ENCODE assay signal across 13 mouse cellular contexts in the genomic region with DNA sequence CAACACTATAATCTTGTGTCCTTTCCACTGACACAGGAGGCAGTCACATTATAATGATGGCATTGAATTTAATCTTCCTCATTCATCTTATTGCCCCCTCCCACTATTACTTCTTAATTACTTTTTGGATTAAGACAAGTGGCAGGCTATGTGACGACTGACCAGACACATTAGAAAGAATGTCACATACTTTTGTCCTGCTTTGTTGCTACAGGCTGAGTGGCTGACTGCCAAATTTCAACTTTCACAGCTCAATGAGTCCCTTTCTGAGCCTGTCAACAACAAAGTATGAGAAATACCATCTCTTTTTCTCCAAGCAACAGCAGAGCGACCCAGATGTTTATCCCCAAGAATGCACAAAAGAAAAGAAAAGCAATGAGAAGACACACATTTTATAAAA.
A peak's percentile ranks its signal among the peaks of the same experiment; 100 is the strongest.
DNase-seq lines count a peak whose midpoint lies in the region; ATAC-seq and TF ChIP-seq lines count a peak whose summit lies in the region.
"Had no signal": no experiment of that assay in that cellular context is flagged by ENCODE, and none has a peak within 500 bp of the region (broad histone marks: within the 10 kb centered on the region; RNA-seq: fewer than 3 reads in every experiment).

No protein-coding gene starts in this region.

- no peak overlapping the region for H3K9ac ChIP-seq in forebrain, embryonic 13.5 days
- H3K9ac ChIP-seq in forebrain, postnatal 0 days = no peak overlapping the region
- H3K9ac ChIP-seq in lung, embryonic 14.5 days = no peak overlapping the region
- no peak overlapping the region for H3K9ac ChIP-seq in forebrain, embryonic 15.5 days (replicated peaks)
- H3K9ac ChIP-seq: liver, embryonic 13.5 days had no signal

- no peaks in the 10 kb centered on the region for H3K9me3 ChIP-seq in forebrain, embryonic 13.5 days (replicated peaks)
- no peaks in the 10 kb centered on the region for H3K9me3 ChIP-seq in forebrain, postnatal 0 days (ENCODE audit: low read length)
- H3K9me3 ChIP-seq in lung, embryonic 14.5 days (ENCODE audit: low read depth, low read length) = no peaks in the 10 kb centered on the region
- no peaks in the 10 kb centered on the region for H3K9me3 ChIP-seq in forebrain, embryonic 15.5 days
- H3K9me3 ChIP-seq: liver, embryonic 13.5 days; megakaryocyte, embryonic 14.5 days had no signal

- no peak overlapping the region for H3K27ac ChIP-seq in forebrain, embryonic 13.5 days
- H3K27ac ChIP-seq in forebrain, postnatal 0 days (ENCODE audit: low read depth, low read length) = no peak overlapping the region
- H3K27ac ChIP-seq in lung, embryonic 14.5 days (ENCODE audit: low read depth) = no peak overlapping the region
- no peak overlapping the region for H3K27ac ChIP-seq in forebrain, embryonic 15.5 days (replicated peaks)
- H3K27ac ChIP-seq: liver, embryonic 13.5 days had no signal

- ATAC-seq in forebrain, embryonic 13.5 days = peak; percentile 51; the same call in 1 of the 2 replicates
- ATAC-seq in forebrain, postnatal 0 days = no peak
- no peak for ATAC-seq in lung, embryonic 14.5 days (ENCODE audit: insufficient read depth)
- ATAC-seq in forebrain, embryonic 15.5 days (replicated peaks) = 0 out of 2 replicates have a peak, but pooled peaks have one; percentile 46

- no peaks in the 10 kb centered on the region for H3K36me3 ChIP-seq in forebrain, embryonic 13.5 days (ENCODE audit: poor library complexity, severe bottlenecking)
- no peaks in the 10 kb centered on the region for H3K36me3 ChIP-seq in forebrain, postnatal 0 days (ENCODE audit: insufficient read depth)
- H3K36me3 ChIP-seq in lung, embryonic 14.5 days (ENCODE audit: insufficient read depth) = no peaks in the 10 kb centered on the region
- H3K36me3 ChIP-seq in forebrain, embryonic 15.5 days = no peaks in the 10 kb centered on the region
- H3K36me3 ChIP-seq: liver, embryonic 13.5 days had no signal

- TF ChIP-seq CTCF in forebrain, postnatal 0 days (IDR thresholded peaks at IDR 0.05; ENCODE audit: low read depth) = no peak
- no peak for TF ChIP-seq CTCF in lung, embryonic 14.5 days (IDR thresholded peaks at IDR 0.05; ENCODE audit: low read depth)

- DNase-seq in forebrain, postnatal 0 days = no peak
- DNase-seq in lung, embryonic 14.5 days = peak; percentile 54
- DNase-seq in lung, adult 18-20 months = no peak
- peak; percentile 23 for DNase-seq in kidney, postnatal 10 days
- no peak for DNase-seq in B cell, adult 2 months
- no peak for DNase-seq in ovary, postnatal 14 days (ENCODE audit: low spot score)
- DNase-seq: adrenal gland, adult 8-10 months; heart, postnatal 36 days; liver, embryonic 13.5 days; right cerebral cortex, postnatal 4 days had no signal

- no peak overlapping the region for H3K4me2 ChIP-seq in forebrain, embryonic 13.5 days
- H3K4me2 ChIP-seq in forebrain, postnatal 0 days (ENCODE audit: low read depth) = no peak overlapping the region
- no peak overlapping the region for H3K4me2 ChIP-seq in lung, embryonic 14.5 days
- H3K4me2 ChIP-seq in forebrain, embryonic 15.5 days (replicated peaks) = no peak overlapping the region
- H3K4me2 ChIP-seq: liver, embryonic 13.5 days had no signal

- H3K4me3 ChIP-seq in forebrain, embryonic 13.5 days = no peak overlapping the region
- H3K4me3 ChIP-seq in forebrain, postnatal 0 days (ENCODE audit: low read depth, low read length) = no peak overlapping the region
- H3K4me3 ChIP-seq in lung, embryonic 14.5 days (ENCODE audit: low read depth, low read length) = no peak overlapping the region
- no peak overlapping the region for H3K4me3 ChIP-seq in forebrain, embryonic 15.5 days
- H3K4me3 ChIP-seq: liver, embryonic 13.5 days; megakaryocyte, embryonic 14.5 days had no signal

- WGBS in forebrain, embryonic 13.5 days = 6% methylated on average over 2 of the region's 2 CpGs
- 10% methylated on average over 2 of the region's 2 CpGs for WGBS in forebrain, postnatal 0 days
- WGBS in lung, embryonic 14.5 days = 35% methylated on average over 2 of the region's 2 CpGs
- 7% methylated on average over 2 of the region's 2 CpGs for WGBS in forebrain, embryonic 15.5 days

- H3K27me3 ChIP-seq in forebrain, embryonic 13.5 days = no peaks in the 10 kb centered on the region
- H3K27me3 ChIP-seq in forebrain, postnatal 0 days (ENCODE audit: insufficient read depth, low read length) = no peaks in the 10 kb centered on the region
- no peaks in the 10 kb centered on the region for H3K27me3 ChIP-seq in lung, embryonic 14.5 days (ENCODE audit: insufficient read depth, low read length)
- no peaks in the 10 kb centered on the region for H3K27me3 ChIP-seq in forebrain, embryonic 15.5 days
- H3K27me3 ChIP-seq: liver, embryonic 13.5 days; megakaryocyte, embryonic 14.5 days had no signal

- H3K4me1 ChIP-seq in forebrain, embryonic 13.5 days = peaks cover 9% of the 10 kb centered on the region; the same call in 1 of the 2 replicates
- no peaks in the 10 kb centered on the region for H3K4me1 ChIP-seq in forebrain, postnatal 0 days (ENCODE audit: insufficient read depth)
- H3K4me1 ChIP-seq in lung, embryonic 14.5 days (ENCODE audit: insufficient read depth) = no peaks in the 10 kb centered on the region
- H3K4me1 ChIP-seq in forebrain, embryonic 15.5 days = peaks cover 3% of the 10 kb centered on the region; the same call in 1 of the 2 replicates
- H3K4me1 ChIP-seq: liver, embryonic 13.5 days; megakaryocyte, embryonic 14.5 days had no signal

Comparison
In these comparisons a context has a peak if more than half of its experiments do, and no peak if none do; other contexts are left out.
1. ATAC-seq: peak in forebrain, embryonic 13.5 days (single experiment) and forebrain, embryonic 15.5 days (single experiment); none in forebrain, postnatal 0 days (single experiment) and lung, embryonic 14.5 days (single experiment).
2. DNase-seq: peak in lung, embryonic 14.5 days (single experiment) and kidney, postnatal 10 days (single experiment); none in forebrain, postnatal 0 days (single experiment), lung, adult 18-20 months (0 of 2), B cell, adult 2 months (0 of 2) and ovary, postnatal 14 days (single experiment).